Mouse (Mus musculus) kidney, adult 2 months (tissue): ENCODE data around the gene Ttc41.

Experiments used
- CTCF ChIP-seq: fragments of 200-500 bp; conservative IDR thresholded peaks from 2 replicates; pipeline ENCODE4 v1.5.1; 2011; ENCODE audit warnings: low read depth, mild to moderate bottlenecking, control low read depth, low read length, moderate library complexity, mixed read lengths; ENCODE audit not compliant: insufficient read depth, insufficient read length
- POLR2A ChIP-seq: fragments of 200-500 bp; IDR thresholded peaks from one replicate; pipeline ENCODE4 v1.6.1; 2011; ENCODE audit warnings: low read depth, low read length, control low read depth

DNA sequence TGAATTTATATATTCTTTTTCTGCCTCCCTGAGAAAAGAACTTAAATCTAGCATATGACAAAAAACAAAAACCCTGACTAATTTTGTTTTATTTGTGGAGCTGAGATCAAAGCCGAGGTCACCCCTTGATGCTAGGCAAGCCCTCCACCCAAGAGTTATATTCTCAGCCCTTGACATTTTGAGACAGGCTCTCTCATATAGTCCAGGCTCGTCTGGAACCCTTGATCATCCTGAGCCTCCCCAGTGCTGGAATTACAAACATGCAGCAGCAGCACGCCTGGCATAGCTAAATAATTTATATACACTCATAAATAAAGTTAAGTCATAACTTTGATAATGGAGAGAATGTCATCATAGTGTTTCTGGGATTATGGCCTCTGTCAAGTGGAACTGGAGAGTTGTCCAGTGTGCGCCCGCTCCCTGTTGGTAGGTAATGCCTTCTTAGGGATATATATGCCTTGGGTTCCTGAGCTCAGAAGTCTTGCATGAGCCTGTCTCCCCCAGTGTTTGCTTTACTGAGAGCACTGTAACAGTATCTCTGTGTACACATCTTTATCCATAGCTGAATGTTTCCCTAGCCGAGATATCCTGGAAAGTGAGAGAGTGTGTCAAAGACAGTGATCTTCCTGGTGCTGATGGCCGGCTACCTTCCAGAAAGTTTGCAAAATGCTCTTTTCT is 86.0 kb downstream of the Ttc41 start:
- TF ChIP-seq CTCF (no peak), POLR2A (no peak)
